Comparison of ENCODE assay signal across 8 mouse cellular contexts in genomic region chr12:112450883-112451282, GRCm38 (mm10). TPM values are rescaled to one million over a fixed set of nuclear protein-coding genes. Genes with fewer than 3 reads are reported as not detected.
DNase-seq lines count a peak whose midpoint lies in the region; ATAC-seq and TF ChIP-seq lines count a peak whose summit lies in the region.

No protein-coding gene starts in this region.

- TF ChIP-seq CTCF in liver, postnatal 0 days (IDR thresholded peaks at IDR 0.05; ENCODE audit: low read depth), result peak; percentile 61
- TF ChIP-seq CTCF in small intestine, adult 2 months (IDR thresholded peaks at IDR 0.05; ENCODE audit: extremely low read depth, insufficient read length, insufficient replicate concordance, low read depth, low read length), result peak; percentile 48; the same call in 1 of the 2 replicates

- TF ChIP-seq POLR2A in small intestine, adult 2 months (IDR thresholded peaks at IDR 0.05; ENCODE audit: low read depth, low read length), result no peak

- no peaks in the 10 kb centered on the region for H3K36me3 ChIP-seq in heart, embryonic 11.5 days (ENCODE audit: control insufficient read depth, insufficient read depth, low read length)
- H3K36me3 ChIP-seq in forebrain, embryonic 14.5 days (ENCODE audit: control insufficient read depth, insufficient read depth, low read length), result no peaks in the 10 kb centered on the region
- H3K36me3 ChIP-seq in liver, postnatal 0 days (replicated peaks; ENCODE audit: insufficient read depth, low read length), result no peaks in the 10 kb centered on the region
- no peaks in the 10 kb centered on the region for H3K36me3 ChIP-seq in small intestine, adult 2 months (ENCODE audit: control insufficient read depth, insufficient read depth, low read length)

- TF ChIP-seq EP300 in liver, postnatal 0 days (IDR thresholded peaks at IDR 0.05; ENCODE audit: low read depth), result no peak

- no peak overlapping the region for H3K4me2 ChIP-seq in heart, embryonic 11.5 days
- no peak overlapping the region for H3K4me2 ChIP-seq in forebrain, embryonic 14.5 days (ENCODE audit: low read length)
- H3K4me2 ChIP-seq in liver, postnatal 0 days (ENCODE audit: low read depth, low read length), result no peak overlapping the region

- H3K9ac ChIP-seq in heart, embryonic 11.5 days (ENCODE audit: low read depth, low read length), result no peak overlapping the region
- H3K9ac ChIP-seq in forebrain, embryonic 14.5 days (ENCODE audit: low read length), result no peak overlapping the region
- H3K9ac ChIP-seq in liver, postnatal 0 days (replicated peaks), result no peak overlapping the region

- H3K27ac ChIP-seq in heart, embryonic 11.5 days (ENCODE audit: low read depth, low read length), result no peak overlapping the region
- no peak overlapping the region for H3K27ac ChIP-seq in forebrain, embryonic 14.5 days (ENCODE audit: low read depth, low read length)
- no peak overlapping the region for H3K27ac ChIP-seq in liver, postnatal 0 days (ENCODE audit: low read depth)
- H3K27ac ChIP-seq in small intestine, adult 2 months (ENCODE audit: insufficient read depth, low read depth, low read length), result no peak overlapping the region

- 27% methylated on average over 6 of the region's 6 CpGs for WGBS in heart, embryonic 11.5 days (ENCODE audit: insufficient replicate concordance)
- WGBS in forebrain, embryonic 14.5 days, result 24% methylated on average over 6 of the region's 6 CpGs
- 42% methylated on average over 6 of the region's 6 CpGs for WGBS in liver, postnatal 0 days (ENCODE audit: insufficient replicate concordance)
- WGBS in small intestine, adult 2 months, result 19% methylated on average over 6 of the region's 6 CpGs

- no peak overlapping the region for H3K4me3 ChIP-seq in heart, embryonic 11.5 days (ENCODE audit: low read depth, low read length)
- no peak overlapping the region for H3K4me3 ChIP-seq in forebrain, embryonic 14.5 days (ENCODE audit: low read depth, low read length)
- H3K4me3 ChIP-seq in liver, postnatal 0 days (ENCODE audit: low read depth, low read length), result no peak overlapping the region
- H3K4me3 ChIP-seq in small intestine, adult 2 months (ENCODE audit: low read depth, low read length), result no peak overlapping the region

- DNase-seq in heart, adult 8-10 months (ENCODE audit: low spot score), result peak; percentile 11
- DNase-seq in 3T3-L1 (ENCODE audit: low read depth, low spot score) (peak; percentile 53), WW6 (ENCODE audit: low read depth, low spot score) (peak; percentile 50)
- DNase-seq in forebrain, embryonic 14.5 days (ENCODE audit: low spot score), result peak; percentile 77
- DNase-seq in liver, postnatal 0 days, result peak; percentile 45
- no peak for DNase-seq in ovary, postnatal 14 days (ENCODE audit: low spot score)

- no peaks in the 10 kb centered on the region for H3K4me1 ChIP-seq in heart, embryonic 11.5 days (ENCODE audit: control insufficient read depth, insufficient read depth, low read length)
- H3K4me1 ChIP-seq in forebrain, embryonic 14.5 days (ENCODE audit: control insufficient read depth, insufficient read depth, low read length), result peaks cover 17% of the 10 kb centered on the region
- peaks cover 3% of the 10 kb centered on the region; the same call in 1 of the 2 replicates for H3K4me1 ChIP-seq in liver, postnatal 0 days (ENCODE audit: insufficient read depth)
- H3K4me1 ChIP-seq in small intestine, adult 2 months (ENCODE audit: control insufficient read depth, insufficient read depth, insufficient read length, low read length), result no peaks in the 10 kb centered on the region

- H3K9me3 ChIP-seq in heart, embryonic 11.5 days (replicated peaks; ENCODE audit: control insufficient read depth, low read length), result peaks cover 6% of the 10 kb centered on the region
- peaks cover 3% of the 10 kb centered on the region; the same call in 1 of the 2 replicates for H3K9me3 ChIP-seq in forebrain, embryonic 14.5 days (replicated peaks; ENCODE audit: control insufficient read depth, low read length)
- H3K9me3 ChIP-seq in liver, postnatal 0 days (ENCODE audit: low read length), result peaks cover 7% of the 10 kb centered on the region

- no peak for ATAC-seq in heart, embryonic 11.5 days (replicated peaks; ENCODE audit: insufficient number of reproducible peaks, low FRiP score, low TSS enrichment)
- peak; percentile 35; the same call in 1 of the 2 replicates for ATAC-seq in forebrain, embryonic 14.5 days
- no peak for ATAC-seq in liver, postnatal 0 days

- H3K27me3 ChIP-seq in heart, embryonic 11.5 days (ENCODE audit: control insufficient read depth, insufficient read depth, low read length), result no peaks in the 10 kb centered on the region
- no peaks in the 10 kb centered on the region for H3K27me3 ChIP-seq in forebrain, embryonic 14.5 days (replicated peaks; ENCODE audit: control insufficient read depth, insufficient read depth, low read length)
- H3K27me3 ChIP-seq in liver, postnatal 0 days (ENCODE audit: insufficient read depth, low read length), result no peaks in the 10 kb centered on the region
- no peaks in the 10 kb centered on the region for H3K27me3 ChIP-seq in small intestine, adult 2 months (ENCODE audit: control insufficient read depth, insufficient read depth, low read length)

RNA-seq across cellular contexts. Expression of gene A530016L24Rik, which starts 38.4 kb away (rescaled TPM):
- total RNA-seq in heart, adult 8-10 months (2022), result 10 to 100 TPM; 31.2 to 50.5 (median 38.0) TPM
- polyA plus RNA-seq in heart, embryonic 11.5 days (2014; fragmentation: Nextera tagmentation; extraction: Ambion mirVana), result 8.7 and 8.9 TPM in 2 replicates
- 0.09 and 0.12 TPM in 2 replicates for polyA plus RNA-seq in forebrain, embryonic 14.5 days (2014; fragmentation: Nextera tagmentation; extraction: Ambion mirVana)
- 0.06 TPM in 1 of 2 replicates, not detected in the other for polyA plus RNA-seq in liver, postnatal 0 days (2015; fragmentation: Nextera tagmentation; extraction: Ambion mirVana)
- polyA plus RNA-seq in small intestine, adult 2 months (2012; rRNA removed), result 0.06 and 0.75 TPM in 2 replicates
